ENCODE assay signal across 22 mouse cellular contexts in genomic region chr1:90269836-90270235, GRCm38 (mm10).
DNase-seq lines count a peak whose midpoint lies in the region; ATAC-seq lines count a peak whose summit lies in the region.
"Had no signal": no experiment of that assay in that cellular context is flagged by ENCODE, and none has a peak within 500 bp of the region (broad histone marks: within the 10 kb centered on the region; RNA-seq: fewer than 3 reads in every experiment).

No protein-coding gene starts in this region.

- 0 out of 2 replicates have a peak overlapping the region, but pooled peaks have one; percentile 27 for H3K27ac ChIP-seq in kidney, embryonic 15.5 days
- H3K27ac ChIP-seq in midbrain, embryonic 11.5 days (ENCODE audit: low read depth, low read length) = no peak overlapping the region
- H3K27ac ChIP-seq in midbrain, embryonic 16.5 days (ENCODE audit: low read length) = no peak overlapping the region
- no peak overlapping the region; the same call in 1 of the 2 replicates for H3K27ac ChIP-seq in embryonic facial prominence, embryonic 14.5 days (replicated peaks; ENCODE audit: low read depth, low read length)
- H3K27ac ChIP-seq: forebrain, embryonic 15.5 days; heart, adult 2 months; heart, embryonic 10.5 days; hindbrain, embryonic 12.5 days; hindbrain, embryonic 15.5 days had no signal

- no peaks in the 10 kb centered on the region for H3K9me3 ChIP-seq in kidney, embryonic 15.5 days (replicated peaks)
- H3K9me3 ChIP-seq in midbrain, embryonic 11.5 days (ENCODE audit: control insufficient read depth, low read length) = no peaks in the 10 kb centered on the region
- H3K9me3 ChIP-seq in midbrain, embryonic 16.5 days (replicated peaks; ENCODE audit: control insufficient read depth, low read length, poor library complexity, severe bottlenecking) = no peaks in the 10 kb centered on the region
- no peaks in the 10 kb centered on the region for H3K9me3 ChIP-seq in embryonic facial prominence, embryonic 14.5 days (ENCODE audit: control insufficient read depth, low read length)
- H3K9me3 ChIP-seq: embryonic facial prominence, embryonic 15.5 days; forebrain, embryonic 15.5 days; heart, embryonic 10.5 days; hindbrain, embryonic 12.5 days; hindbrain, embryonic 15.5 days had no signal

- 52% methylated on average over 1 of the region's 1 CpGs for WGBS in kidney, embryonic 15.5 days
- 87% methylated on average over 1 of the region's 1 CpGs for WGBS in midbrain, embryonic 11.5 days
- 93% methylated on average over 1 of the region's 1 CpGs for WGBS in midbrain, embryonic 16.5 days
- 60% methylated on average over 1 of the region's 1 CpGs for WGBS in embryonic facial prominence, embryonic 14.5 days

- H3K4me2 ChIP-seq in kidney, embryonic 15.5 days = no peak overlapping the region
- no peak overlapping the region for H3K4me2 ChIP-seq in midbrain, embryonic 11.5 days
- H3K4me2 ChIP-seq in midbrain, embryonic 16.5 days (ENCODE audit: low read length) = no peak overlapping the region
- no peak overlapping the region for H3K4me2 ChIP-seq in embryonic facial prominence, embryonic 14.5 days (ENCODE audit: low read depth, low read length)
- H3K4me2 ChIP-seq: embryonic facial prominence, embryonic 15.5 days; forebrain, embryonic 15.5 days; hindbrain, embryonic 12.5 days; hindbrain, embryonic 15.5 days had no signal

- H3K4me3 ChIP-seq in kidney, embryonic 15.5 days (replicated peaks) = no peak overlapping the region
- H3K4me3 ChIP-seq in midbrain, embryonic 11.5 days (ENCODE audit: low read depth, low read length) = no peak overlapping the region
- no peak overlapping the region for H3K4me3 ChIP-seq in midbrain, embryonic 16.5 days (ENCODE audit: low read depth, low read length)
- H3K4me3 ChIP-seq in embryonic facial prominence, embryonic 14.5 days (ENCODE audit: low read depth, low read length) = no peak overlapping the region
- H3K4me3 ChIP-seq: embryonic facial prominence, embryonic 15.5 days; forebrain, embryonic 15.5 days; heart, adult 2 months; heart, embryonic 10.5 days; hindbrain, embryonic 12.5 days; hindbrain, embryonic 15.5 days had no signal

- H3K9ac ChIP-seq in kidney, embryonic 15.5 days = no peak overlapping the region
- no peak overlapping the region for H3K9ac ChIP-seq in midbrain, embryonic 11.5 days (ENCODE audit: low read length)
- no peak overlapping the region for H3K9ac ChIP-seq in midbrain, embryonic 16.5 days (ENCODE audit: low read depth, low read length)
- H3K9ac ChIP-seq in embryonic facial prominence, embryonic 14.5 days (ENCODE audit: low read depth, low read length) = no peak overlapping the region
- H3K9ac ChIP-seq: embryonic facial prominence, embryonic 15.5 days; forebrain, embryonic 15.5 days; hindbrain, embryonic 12.5 days; hindbrain, embryonic 15.5 days had no signal

- H3K4me1 ChIP-seq in kidney, embryonic 15.5 days = peaks cover 46% of the 10 kb centered on the region
- no peaks in the 10 kb centered on the region for H3K4me1 ChIP-seq in midbrain, embryonic 11.5 days (ENCODE audit: control insufficient read depth, insufficient read depth, low read length)
- no peaks in the 10 kb centered on the region; the same call in 1 of the 2 replicates for H3K4me1 ChIP-seq in midbrain, embryonic 16.5 days (ENCODE audit: control insufficient read depth, insufficient read depth, low read length)
- peaks cover 33% of the 10 kb centered on the region for H3K4me1 ChIP-seq in embryonic facial prominence, embryonic 14.5 days (ENCODE audit: control insufficient read depth, insufficient read depth, low read length)

- ATAC-seq in kidney, embryonic 15.5 days (replicated peaks; ENCODE audit: low FRiP score) = no peak
- no peak for ATAC-seq in midbrain, embryonic 11.5 days (ENCODE audit: low FRiP score)
- no peak for ATAC-seq in midbrain, embryonic 16.5 days
- ATAC-seq in embryonic facial prominence, embryonic 14.5 days (ENCODE audit: low read depth) = no peak
- ATAC-seq in megakaryocyte, adult 5-6 weeks (ENCODE audit: poor library complexity, severe bottlenecking) = no peak
- ATAC-seq: activated CD4-positive, CD25-positive, alpha-beta regulatory T cell, adult 4 months; CD4-positive, CD25-positive, alpha-beta regulatory T cell, adult 4 months; forebrain, embryonic 15.5 days had no signal

- H3K27me3 ChIP-seq in kidney, embryonic 15.5 days = peaks cover 10% of the 10 kb centered on the region; the same call in 1 of the 2 replicates
- no peaks in the 10 kb centered on the region for H3K27me3 ChIP-seq in midbrain, embryonic 11.5 days (ENCODE audit: control insufficient read depth, insufficient read depth, low read length)
- H3K27me3 ChIP-seq in midbrain, embryonic 16.5 days (ENCODE audit: control insufficient read depth, insufficient read depth, low read depth, low read length) = no peaks in the 10 kb centered on the region
- no peaks in the 10 kb centered on the region for H3K27me3 ChIP-seq in embryonic facial prominence, embryonic 14.5 days (replicated peaks; ENCODE audit: control insufficient read depth, insufficient read depth, low read length)
- H3K27me3 ChIP-seq: forebrain, embryonic 15.5 days; hindbrain, embryonic 15.5 days had no signal

- no peaks in the 10 kb centered on the region for H3K36me3 ChIP-seq in kidney, embryonic 15.5 days
- H3K36me3 ChIP-seq in midbrain, embryonic 11.5 days (ENCODE audit: control insufficient read depth, insufficient read depth, low read length) = no peaks in the 10 kb centered on the region
- no peaks in the 10 kb centered on the region for H3K36me3 ChIP-seq in midbrain, embryonic 16.5 days (ENCODE audit: control insufficient read depth, insufficient read depth, low read length)
- H3K36me3 ChIP-seq in embryonic facial prominence, embryonic 14.5 days (ENCODE audit: control insufficient read depth, insufficient read depth, low read length) = no peaks in the 10 kb centered on the region
- H3K36me3 ChIP-seq: embryonic facial prominence, embryonic 15.5 days; forebrain, embryonic 15.5 days; heart, embryonic 10.5 days; hindbrain, embryonic 12.5 days; hindbrain, embryonic 15.5 days had no signal

- DNase-seq in kidney, postnatal 25 days = no peak
- DNase-seq in midbrain, embryonic 11.5 days (ENCODE audit: low spot score, missing footprints) = peak; percentile 12
- DNase-seq in embryonic facial prominence, embryonic 14.5 days (ENCODE audit: low spot score) = peak; percentile 72
- DNase-seq: adrenal gland, adult 8-10 months; adrenal gland, postnatal 25 days; cerebellum, adult 11 months; cerebellum, adult 2 months; cerebellum, adult 9-11 months; cerebellum, postnatal 25 days; gastrocnemius, postnatal 10 days; gastrocnemius, postnatal 36 days; heart, adult 2 months had no signal

Comparison
In these comparisons a context has a peak if more than half of its experiments do, and no peak if none do; other contexts are left out.
1. DNase-seq: peak in midbrain, embryonic 11.5 days (single experiment) and embryonic facial prominence, embryonic 14.5 days (single experiment); none in kidney, postnatal 25 days (0 of 2).